Mouse (Mus musculus): Measurements from ENCODE around the gene Vmn2r81. TPM values are rescaled to one million over a fixed set of nuclear protein-coding genes. Genes with fewer than 3 reads are reported as not detected.
"Not testable (repeated sequence)": the region's sequence is repeated elsewhere in the genome, so short reads cannot be mapped to it uniquely, and the experiment has no call there.

Vmn2r81 gene
- total RNA-seq (2014; fragmentation: Nextera tagmentation) (not detected in 2 replicates), total RNA-seq (2017) (not detected in 2 replicates), polyA plus RNA-seq (2012) (not detected in 2 replicates)

DNA sequence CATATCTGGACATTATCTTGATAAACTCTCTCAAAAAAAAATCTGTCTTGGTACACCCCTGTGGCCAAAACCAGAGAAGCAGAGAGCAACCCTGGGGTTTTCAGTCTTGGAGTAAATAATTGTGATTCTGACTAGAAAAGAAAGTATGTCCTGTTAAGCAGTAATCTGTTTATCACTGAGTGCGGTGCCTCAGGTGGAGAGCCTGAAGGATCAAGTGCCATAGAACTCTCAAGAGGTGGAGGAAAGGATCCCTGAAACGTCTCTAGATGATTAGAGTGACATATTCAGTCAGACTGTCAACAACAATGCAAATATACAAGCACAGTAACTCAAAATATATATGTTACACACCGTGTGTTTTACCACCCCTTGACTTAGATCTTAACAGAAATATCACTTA lies at the start of gene Vmn2r81:
Gene Vmn2r81, plus strand, starts transcription at position 301 of the 400 bp plus-strand sequence.
- not testable (repeated sequence) for H3K9me3 ChIP-seq (replicated peaks); H3K4me1 ChIP-seq (ENCODE audit: insufficient read depth, low read depth, low read length); H3K4me3 ChIP-seq (ENCODE audit: low read depth, low read length); DNase-seq (ENCODE audit: low spot score); ATAC-seq (ENCODE audit: extremely low read depth, insufficient number of reproducible peaks, low FRiP score, poor library complexity, severe bottlenecking); H3K36me3 ChIP-seq (replicated peaks); H3K27me3 ChIP-seq (ENCODE audit: insufficient read depth, low read length)

- not testable (repeated sequence) for H3K36me3 ChIP-seq (replicated peaks); H3K27me3 ChIP-seq (ENCODE audit: insufficient read depth, low read length); H3K4me3 ChIP-seq (ENCODE audit: low read depth, low read length); DNase-seq (ENCODE audit: low spot score); ATAC-seq (ENCODE audit: extremely low read depth, insufficient number of reproducible peaks, low FRiP score, poor library complexity, severe bottlenecking); H3K4me1 ChIP-seq (ENCODE audit: insufficient read depth, low read depth, low read length); H3K9me3 ChIP-seq (replicated peaks)
These were observed 47.5 kb upstream of the Vmn2r81 start for GRCm38 (mm10) chr10:79199973-79200372.

DNA sequence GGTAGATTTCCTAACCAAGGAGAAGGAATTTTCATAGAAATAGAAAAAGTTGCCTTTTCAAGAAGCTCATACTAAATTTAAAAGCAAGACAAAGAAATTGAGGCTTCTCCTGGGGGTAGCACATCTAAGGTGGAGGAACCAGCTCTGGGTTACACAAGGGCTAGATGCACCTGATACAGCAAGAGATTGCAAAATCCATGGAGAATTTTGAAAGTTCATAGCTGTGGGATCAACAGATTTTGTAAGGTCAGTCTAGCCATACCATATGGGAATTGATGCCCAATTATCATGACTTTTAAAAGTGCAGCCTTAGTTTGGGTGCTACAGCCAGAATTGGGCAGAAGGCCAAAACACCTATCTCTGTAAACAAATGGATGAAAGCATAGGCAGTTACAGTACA lies 27.1 kb upstream of the Vmn2r81 start:
- Histone ChIP-seq H3K4me1 (ENCODE audit: insufficient read depth, low read depth, low read length) (no peaks in the 10 kb centered on the region), H3K27me3 (ENCODE audit: insufficient read depth, low read length) (no peaks in the 10 kb centered on the region), H3K4me3 (ENCODE audit: low read depth, low read length) (no peak overlapping the region), H3K36me3 (replicated peaks) (no peaks in the 10 kb centered on the region), H3K9me3 (replicated peaks) (no peaks in the 10 kb centered on the region)
- DNase-seq (ENCODE audit: low spot score) = no peak
- no peak for TF ChIP-seq TAL1 (conservative IDR thresholded peaks at IDR 0.05; ENCODE audit: low read depth, low read length)
- no peak for TF ChIP-seq GATA1 (IDR thresholded peaks at IDR 0.05; ENCODE audit: borderline replicate concordance, low read length)
- no peak for TF ChIP-seq POLR2AphosphoS5 (IDR thresholded peaks at IDR 0.05; ENCODE audit: insufficient replicate concordance, low read depth, low read length)
- TF ChIP-seq GATA2 (IDR thresholded peaks at IDR 0.05; ENCODE audit: borderline replicate concordance, low read depth, low read length) = no peak
- TF ChIP-seq CTCF (IDR thresholded peaks at IDR 0.05; ENCODE audit: low read depth, low read length) = no peak
- ATAC-seq (ENCODE audit: extremely low read depth, insufficient number of reproducible peaks, low FRiP score, poor library complexity, severe bottlenecking) = no peak

- TF ChIP-seq GATA2 (IDR thresholded peaks at IDR 0.05; ENCODE audit: borderline replicate concordance, low read depth, low read length) (no peak), POLR2AphosphoS5 (IDR thresholded peaks at IDR 0.05; ENCODE audit: insufficient replicate concordance, low read depth, low read length) (no peak), TAL1 (conservative IDR thresholded peaks at IDR 0.05; ENCODE audit: low read depth, low read length) (no peak), CTCF (IDR thresholded peaks at IDR 0.05; ENCODE audit: low read depth, low read length) (no peak), GATA1 (IDR thresholded peaks at IDR 0.05; ENCODE audit: borderline replicate concordance, low read length) (no peak)
- DNase-seq (ENCODE audit: low spot score) = no peak
- Histone ChIP-seq H3K9me3 (replicated peaks) (no peaks in the 10 kb centered on the region), H3K4me3 (ENCODE audit: low read depth, low read length) (no peak overlapping the region), H3K27me3 (ENCODE audit: insufficient read depth, low read length) (no peaks in the 10 kb centered on the region), H3K4me1 (ENCODE audit: insufficient read depth, low read depth, low read length) (no peaks in the 10 kb centered on the region), H3K36me3 (replicated peaks) (no peaks in the 10 kb centered on the region)
- no peak for ATAC-seq (ENCODE audit: extremely low read depth, insufficient number of reproducible peaks, low FRiP score, poor library complexity, severe bottlenecking)
These were observed 25.9 kb upstream of the Vmn2r81 start for GRCm38 (mm10) chr10:79221606-79222005.

DNA sequence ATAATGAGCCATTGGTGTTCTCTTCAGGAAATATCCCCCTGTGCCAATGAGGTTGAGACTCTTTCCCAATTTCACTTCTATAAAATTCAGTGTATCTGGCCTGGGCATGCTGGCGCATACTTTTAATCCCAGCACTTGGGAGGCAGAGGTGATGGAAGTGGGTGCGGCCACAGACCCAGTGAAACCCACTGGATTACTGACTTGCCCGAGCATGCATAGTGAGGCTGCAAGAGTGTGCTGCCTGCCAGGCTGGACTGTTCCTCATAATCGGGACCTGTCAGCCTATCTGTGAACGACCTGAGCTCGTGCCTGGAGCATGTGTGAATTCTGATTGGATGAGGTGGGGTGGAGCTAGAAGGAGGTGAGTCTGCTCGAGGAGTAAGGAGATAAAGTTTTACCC lies 25.3 kb upstream of the Vmn2r81 start:
- no peak for ATAC-seq (ENCODE audit: extremely low read depth, insufficient number of reproducible peaks, low FRiP score, poor library complexity, severe bottlenecking)

GRCm38 (mm10) chr10:79322033-79322736 lies 74.7 kb downstream of the Vmn2r81 start:
- ATAC-seq (ENCODE audit: extremely low read depth, insufficient number of reproducible peaks, low FRiP score, poor library complexity, severe bottlenecking); H3K4me1 ChIP-seq (ENCODE audit: insufficient read depth, low read depth, low read length); H3K4me3 ChIP-seq (ENCODE audit: low read depth, low read length); H3K27me3 ChIP-seq (ENCODE audit: insufficient read depth, low read length); H3K36me3 ChIP-seq (replicated peaks); DNase-seq (ENCODE audit: low spot score); H3K9me3 ChIP-seq (replicated peaks): not testable (repeated sequence)

More for the DNA sequence above, 25.3 kb upstream of the Vmn2r81 start:
- no peak overlapping the region for H3K4me3 ChIP-seq (ENCODE audit: low read depth, low read length)
- DNase-seq (ENCODE audit: low spot score) = no peak
- TF ChIP-seq TAL1 (conservative IDR thresholded peaks at IDR 0.05; ENCODE audit: low read depth, low read length) = no peak
- no peak for TF ChIP-seq POLR2AphosphoS5 (IDR thresholded peaks at IDR 0.05; ENCODE audit: insufficient replicate concordance, low read depth, low read length)
- no peaks in the 10 kb centered on the region for H3K36me3 ChIP-seq (replicated peaks)
- H3K4me1 ChIP-seq (ENCODE audit: insufficient read depth, low read depth, low read length) = no peaks in the 10 kb centered on the region
- no peaks in the 10 kb centered on the region for H3K9me3 ChIP-seq (replicated peaks)
- H3K27me3 ChIP-seq (ENCODE audit: insufficient read depth, low read length) = no peaks in the 10 kb centered on the region

GRCm38 (mm10) chr10:79322737-79323086 lies 75.2 kb downstream of the Vmn2r81 start:
- Histone ChIP-seq H3K27me3 (ENCODE audit: insufficient read depth, low read length) (no peaks in the 10 kb centered on the region), H3K36me3 (replicated peaks) (no peaks in the 10 kb centered on the region), H3K4me1 (ENCODE audit: insufficient read depth, low read depth, low read length) (no peaks in the 10 kb centered on the region), H3K4me3 (ENCODE audit: low read depth, low read length) (no peak overlapping the region), H3K9me3 (replicated peaks) (no peaks in the 10 kb centered on the region)
- no peak for TF ChIP-seq GATA1 (IDR thresholded peaks at IDR 0.05; ENCODE audit: borderline replicate concordance, low read length)
- no peak for TF ChIP-seq TAL1 (conservative IDR thresholded peaks at IDR 0.05; ENCODE audit: low read depth, low read length)
- TF ChIP-seq POLR2AphosphoS5 (IDR thresholded peaks at IDR 0.05; ENCODE audit: insufficient replicate concordance, low read depth, low read length) = no peak
- no peak for TF ChIP-seq CTCF (IDR thresholded peaks at IDR 0.05; ENCODE audit: low read depth, low read length)
- TF ChIP-seq GATA2 (IDR thresholded peaks at IDR 0.05; ENCODE audit: borderline replicate concordance, low read depth, low read length) = no peak
- DNase-seq (ENCODE audit: low spot score) (no peak), ATAC-seq (ENCODE audit: extremely low read depth, insufficient number of reproducible peaks, low FRiP score, poor library complexity, severe bottlenecking) (no peak)

Other genes starting within 250 kb of the Vmn2r81 start
- gene Olfr1351, start 235.2 kb upstream of the Vmn2r81 start, total RNA-seq (2014; fragmentation: Nextera tagmentation) = not detected in 2 replicates
- gene Olfr1351, start 235.2 kb upstream of the Vmn2r81 start, total RNA-seq (2017) = 0.06 and 0.11 TPM in 2 replicates
- not detected in 2 replicates for gene Olfr1351, start 235.2 kb upstream of the Vmn2r81 start, polyA plus RNA-seq (2012)
- not detected in 2 replicates for gene Olfr57, start 219.0 kb upstream of the Vmn2r81 start, total RNA-seq (2014; fragmentation: Nextera tagmentation)
- gene Olfr57, start 219.0 kb upstream of the Vmn2r81 start, total RNA-seq (2017) = 0.27 TPM in 1 of 2 replicates, not detected in the other
- not detected in 2 replicates for gene Olfr57, start 219.0 kb upstream of the Vmn2r81 start, polyA plus RNA-seq (2012)
- gene 2610008E11Rik, start 150.1 kb upstream of the Vmn2r81 start, total RNA-seq (2014; fragmentation: Nextera tagmentation) = 18.7 and 19.3 TPM in 2 replicates
- 7.5 and 8.2 TPM in 2 replicates for gene 2610008E11Rik, start 150.1 kb upstream of the Vmn2r81 start, total RNA-seq (2017)
- 0.22 and 0.56 TPM in 2 replicates for gene 2610008E11Rik, start 150.1 kb upstream of the Vmn2r81 start, polyA plus RNA-seq (2012)
- not detected in 2 replicates for gene Vmn2r80, start 98.9 kb upstream of the Vmn2r81 start, total RNA-seq (2014; fragmentation: Nextera tagmentation)
- gene Vmn2r80, start 98.9 kb upstream of the Vmn2r81 start, total RNA-seq (2017) = 0.11 and 0.12 TPM in 2 replicates
- not detected in 2 replicates for gene Vmn2r80, start 98.9 kb upstream of the Vmn2r81 start, polyA plus RNA-seq (2012)
- gene Vmn2r82, start 108.8 kb downstream of the Vmn2r81 start, total RNA-seq (2014; fragmentation: Nextera tagmentation) = not detected in 2 replicates
- 0.16 and 0.17 TPM in 2 replicates for gene Vmn2r82, start 108.8 kb downstream of the Vmn2r81 start, total RNA-seq (2017)
- gene Vmn2r82, start 108.8 kb downstream of the Vmn2r81 start, polyA plus RNA-seq (2012) = not detected in 2 replicates
- not detected in 2 replicates for gene Vmn2r83, start 221.0 kb downstream of the Vmn2r81 start, total RNA-seq (2014; fragmentation: Nextera tagmentation)
- 0.05 and 0.06 TPM in 2 replicates for gene Vmn2r83, start 221.0 kb downstream of the Vmn2r81 start, total RNA-seq (2017)
- gene Vmn2r83, start 221.0 kb downstream of the Vmn2r81 start, polyA plus RNA-seq (2012) = not detected in 2 replicates